Mouse (Mus musculus) heart, postnatal 0 days (tissue): ENCODE measurements at regions not wholly inside any gene's neighbourhood (a gene's known extent, or its start where the extent isn't known, plus 50 kb on each side); places are given as distances from the start of the nearest gene placed in this dataset.

Source experiments
- ATAC-seq: fragments of 200-750 bp; cut with Nextera tagmentation; 2 replicates; pipeline ENCODE4 v1.8.0; 2017; ENCODE audit warnings: low read depth, moderate number of reproducible peaks, moderate library complexity; ENCODE audit not compliant: insufficient read depth
- DNase-seq: peaks from one replicate; pipeline ENCODE4 v3.0.0-alpha.2; 2016; ENCODE audit warnings: low spot score
- H3K27ac ChIP-seq: fragments of 300-500 bp; sonication (generic); 2 replicates; pipeline ENCODE4 v1.5.1; 2014; ENCODE audit warnings: low read depth, mild to moderate bottlenecking
- H3K27me3 ChIP-seq: fragments of 300-500 bp; sonication (generic); 2 replicates; pipeline ENCODE4 v1.6.1; 2014; ENCODE audit warnings: low read length, mixed read lengths; ENCODE audit not compliant: control insufficient read depth, insufficient read depth
- H3K36me3 ChIP-seq: fragments of 300-500 bp; sonication (generic); replicated peaks from 2 replicates; pipeline ENCODE4 v1.6.1; 2014; ENCODE audit warnings: low read length, mixed read lengths; ENCODE audit not compliant: control insufficient read depth, insufficient read depth
- H3K4me1 ChIP-seq: fragments of 300-500 bp; sonication (generic); 2 replicates; pipeline ENCODE4 v1.6.1; 2014; ENCODE audit warnings: antibody characterized with exemption; ENCODE audit not compliant: control insufficient read depth, insufficient read depth
- H3K4me2 ChIP-seq: fragments of 300-500 bp; sonication (generic); 2 replicates; pipeline ENCODE4 v1.6.1; 2014; ENCODE audit warnings: low read depth, mild to moderate bottlenecking, low read length, moderate library complexity
- H3K4me3 ChIP-seq: fragments of 300-500 bp; sonication (generic); 2 replicates; pipeline ENCODE4 v1.5.1; 2014; ENCODE audit warnings: low read depth, low read length
- H3K9ac ChIP-seq: fragments of 300-500 bp; sonication (generic); replicated peaks from 2 replicates; pipeline ENCODE4 v1.6.1; 2014; ENCODE audit warnings: low read depth, low read length, mixed read lengths
- H3K9me3 ChIP-seq: fragments of 300-500 bp; sonication (generic); replicated peaks from 2 replicates; pipeline ENCODE4 v1.6.1; 2016; ENCODE audit warnings: low read length; ENCODE audit not compliant: control insufficient read depth
- CTCF ChIP-seq: IDR thresholded peaks from 2 replicates; pipeline ENCODE4 v1.5.1; 2016; ENCODE audit warnings: antibody characterized with exemption, control low read depth, low read depth
- EP300 ChIP-seq: IDR thresholded peaks from 2 replicates; pipeline ENCODE4 v1.6.1; 2016; ENCODE audit warnings: antibody characterized with exemption, low read depth
- WGBS: fragments of 180-500 bp; shearing (Covaris S2); extraction: QIAGEN DNeasy Blood & Tissue Kit; methylation state at CpG from one replicate; pipeline ENCODE4 v1.1.7; 2014; 5-methylcytosine and 5-hydroxymethylcytosine counted together

GRCm38 (mm10) chr4:31617572-31617971 lies 346.3 kb upstream of the Map3k7 start:
- Histone ChIP-seq H3K27ac (no peak overlapping the region), H3K27me3 (no peaks in the 10 kb centered on the region), H3K36me3 (no peaks in the 10 kb centered on the region), H3K9ac (no peak overlapping the region), H3K4me1 (no peaks in the 10 kb centered on the region), H3K4me2 (no peak overlapping the region), H3K4me3 (no peak overlapping the region), H3K9me3 (no peaks in the 10 kb centered on the region)
- no peak for DNase-seq
- 69% methylated on average over 7 of the region's 7 CpGs for WGBS
- no peak for ATAC-seq
- TF ChIP-seq EP300 = no peak
- TF ChIP-seq CTCF = no peak

- DNase-seq (peak; percentile 19), ATAC-seq (no peak)
- TF ChIP-seq CTCF (no peak), EP300 (no peak)
- Histone ChIP-seq H3K4me1 (no peaks in the 10 kb centered on the region), H3K9me3 (no peaks in the 10 kb centered on the region), H3K4me3 (no peak overlapping the region), H3K4me2 (no peak overlapping the region), H3K27me3 (no peaks in the 10 kb centered on the region), H3K36me3 (no peaks in the 10 kb centered on the region), H3K27ac (no peak overlapping the region), H3K9ac (no peak overlapping the region)
- WGBS = 43% methylated on average over 4 of the region's 4 CpGs
These were observed 345.9 kb upstream of the Map3k7 start for GRCm38 (mm10) chr4:31618026-31618425.

GRCm38 (mm10) chr4:31621205-31621604 lies 342.7 kb upstream of the Map3k7 start:
- no peaks in the 10 kb centered on the region for H3K4me1 ChIP-seq
- H3K9ac ChIP-seq = no peak overlapping the region
- ATAC-seq (no peak), DNase-seq (no peak)
- H3K36me3 ChIP-seq = no peaks in the 10 kb centered on the region
- H3K4me2 ChIP-seq = no peak overlapping the region
- H3K27ac ChIP-seq = no peak overlapping the region
- H3K9me3 ChIP-seq = no peaks in the 10 kb centered on the region
- TF ChIP-seq EP300 (no peak), CTCF (no peak)
- H3K4me3 ChIP-seq = no peak overlapping the region
- WGBS = 88% methylated on average over 2 of the region's 2 CpGs
- H3K27me3 ChIP-seq = no peaks in the 10 kb centered on the region

GRCm38 (mm10) chr4:31627053-31627452 lies 336.8 kb upstream of the Map3k7 start:
- Histone ChIP-seq H3K27ac (no peak overlapping the region), H3K4me1 (no peaks in the 10 kb centered on the region), H3K27me3 (no peaks in the 10 kb centered on the region), H3K9me3 (no peaks in the 10 kb centered on the region), H3K4me3 (no peak overlapping the region), H3K4me2 (no peak overlapping the region), H3K9ac (no peak overlapping the region), H3K36me3 (no peaks in the 10 kb centered on the region)
- DNase-seq = no peak
- 61% methylated on average over 3 of the region's 3 CpGs for WGBS
- no peak for ATAC-seq
- no peak for TF ChIP-seq EP300
- TF ChIP-seq CTCF = no peak

GRCm38 (mm10) chr4:31627777-31628176 lies 336.1 kb upstream of the Map3k7 start:
- TF ChIP-seq EP300 = no peak
- TF ChIP-seq CTCF = no peak
- no peaks in the 10 kb centered on the region for H3K4me1 ChIP-seq
- H3K4me3 ChIP-seq = no peak overlapping the region
- DNase-seq = no peak
- H3K27ac ChIP-seq = no peak overlapping the region
- no peaks in the 10 kb centered on the region for H3K36me3 ChIP-seq
- no peak for ATAC-seq
- H3K9me3 ChIP-seq = no peaks in the 10 kb centered on the region
- no peak overlapping the region for H3K9ac ChIP-seq
- H3K27me3 ChIP-seq = no peaks in the 10 kb centered on the region
- 78% methylated on average over 10 of the region's 10 CpGs for WGBS
- H3K4me2 ChIP-seq = no peak overlapping the region

GRCm38 (mm10) chr4:31638564-31638963 lies 325.3 kb upstream of the Map3k7 start:
- Histone ChIP-seq H3K27ac (no peak overlapping the region), H3K36me3 (no peaks in the 10 kb centered on the region), H3K27me3 (no peaks in the 10 kb centered on the region), H3K9me3 (no peaks in the 10 kb centered on the region), H3K9ac (no peak overlapping the region), H3K4me3 (no peak overlapping the region), H3K4me2 (no peak overlapping the region), H3K4me1 (no peaks in the 10 kb centered on the region)
- DNase-seq = no peak
- no peak for ATAC-seq
- WGBS = 84% methylated on average over 6 of the region's 6 CpGs
- TF ChIP-seq CTCF = no peak
- TF ChIP-seq EP300 = no peak
